Mouse (Mus musculus) cortical plate, adult 2 months (tissue): ENCODE data around the gene Homer3. TPM values are rescaled to one million over a fixed set of nuclear protein-coding genes. Genes with fewer than 3 reads are reported as not detected.
A peak's percentile ranks its signal among the peaks of the same experiment; 100 is the strongest.

Experiments
- H3K27ac ChIP-seq: fragments of 200-500 bp; 2 replicates; pipeline ENCODE4 v1.5.1; 2012; ENCODE audit warnings: low read length, control low read depth, inconsistent platforms; ENCODE audit not compliant: insufficient read depth
- H3K4me1 ChIP-seq: fragments of 200-500 bp; 2 replicates; pipeline ENCODE4 v1.6.1; 2011; ENCODE audit warnings: low read length; ENCODE audit not compliant: control insufficient read depth, insufficient read depth
- H3K4me3 ChIP-seq: fragments of 200-500 bp; 2 replicates; pipeline ENCODE4 v1.5.1; 2011; ENCODE audit warnings: mild to moderate bottlenecking, low read length, control low read depth; ENCODE audit not compliant: insufficient read depth
- CTCF ChIP-seq: fragments of 200-500 bp; IDR thresholded peaks from 2 replicates; pipeline ENCODE4 v1.5.1; 2011; ENCODE audit warnings: mild to moderate bottlenecking, control low read depth, low read length; ENCODE audit not compliant: insufficient read depth; ENCODE audit errors: extremely low read depth
- POLR2A ChIP-seq: fragments of 200-500 bp; IDR thresholded peaks from 2 replicates; pipeline ENCODE4 v1.6.1; 2011; ENCODE audit warnings: mild to moderate bottlenecking, low read length, control low read depth; ENCODE audit not compliant: insufficient read depth; ENCODE audit errors: extremely low read depth
- polyA plus RNA-seq: library from polyadenylated mRNA; depleted of rRNA; stranded (reverse); fragments of >200 nt; gene quantifications from 2 replicates; pipeline ENCODE4 v1.2.3, GENCODE M21; 2012; rRNA removed

Homer3 gene
- 11.6 and 22.6 TPM in 2 replicates for polyA plus RNA-seq

- peak; percentile 27; the same call in 1 of the 2 replicates for TF ChIP-seq CTCF
- TF ChIP-seq POLR2A, result no peak
- Histone ChIP-seq H3K27ac (peak within 1 kb of the TSS; percentile 79), H3K4me1 (0 out of 2 replicates have a peak, but pooled peaks cover 1% of the 10 kb centered on the region), H3K4me3 (peak within 1 kb of the TSS; percentile 60)
Measured at GRCm38 (mm10) chr8:70282603-70283135, at the start of gene Homer3. Homer3 (plus strand) TSS chr8:70282827.

- Histone ChIP-seq H3K4me1 (peaks cover 4% of the 10 kb centered on the region; the same call in 1 of the 2 replicates), H3K27ac (no peak overlapping the region), H3K4me3 (peak overlapping the region; percentile 56)
- no peak for TF ChIP-seq POLR2A
Measured at GRCm38 (mm10) chr8:70233606-70234005, 49.0 kb upstream of the Homer3 start.

- Histone ChIP-seq H3K27ac (peak within 1 kb of the TSS; percentile 97), H3K4me3 (peak within 1 kb of the TSS; percentile 56), H3K4me1 (peaks cover 4% of the 10 kb centered on the region; the same call in 1 of the 2 replicates)
- TF ChIP-seq CTCF, result no peak
- TF ChIP-seq POLR2A, result peak; percentile 68; the same call in 1 of the 2 replicates
Measured at GRCm38 (mm10) chr8:70234080-70234780, 48.4 kb upstream of the Homer3 start, which contains the start of the genes Sugp2 and Armc6. Sugp2 (plus strand) TSS chr8:70234226. Armc6 (minus strand) TSS chr8:70234466.

- H3K4me1 ChIP-seq, result peaks cover 4% of the 10 kb centered on the region; the same call in 1 of the 2 replicates
- H3K27ac ChIP-seq, result no peak overlapping the region
- no peak for TF ChIP-seq POLR2A
- TF ChIP-seq CTCF, result no peak
- H3K4me3 ChIP-seq, result peak overlapping the region; percentile 56
Measured at GRCm38 (mm10) chr8:70234781-70235128, 47.9 kb upstream of the Homer3 start.

- no peak for TF ChIP-seq CTCF
- TF ChIP-seq POLR2A, result no peak
- Histone ChIP-seq H3K4me3 (no peak overlapping the region), H3K27ac (no peak overlapping the region), H3K4me1 (peaks cover 4% of the 10 kb centered on the region; the same call in 1 of the 2 replicates)
Measured at GRCm38 (mm10) chr8:70237842-70238241, 44.8 kb upstream of the Homer3 start.

- no peak overlapping the region for H3K27ac ChIP-seq
- TF ChIP-seq POLR2A, result no peak
- no peak for TF ChIP-seq CTCF
Measured at GRCm38 (mm10) chr8:70240642-70241041, 42.0 kb upstream of the Homer3 start.

GRCm38 (mm10) chr8:70246622-70247021 is 36.0 kb upstream of the Homer3 start:
- Histone ChIP-seq H3K27ac (no peak overlapping the region), H3K4me3 (no peak overlapping the region), H3K4me1 (peaks cover 6% of the 10 kb centered on the region; the same call in 1 of the 2 replicates)
- TF ChIP-seq POLR2A (no peak), CTCF (no peak)

More at GRCm38 (mm10) chr8:70240642-70241041, 42.0 kb upstream of the Homer3 start:
- H3K4me3 ChIP-seq, result no peak overlapping the region
- H3K4me1 ChIP-seq, result peaks cover 6% of the 10 kb centered on the region; the same call in 1 of the 2 replicates

GRCm38 (mm10) chr8:70247841-70248240 is 34.8 kb upstream of the Homer3 start:
- peaks cover 6% of the 10 kb centered on the region; the same call in 1 of the 2 replicates for H3K4me1 ChIP-seq
- TF ChIP-seq CTCF, result no peak
- no peak for TF ChIP-seq POLR2A
- no peak overlapping the region for H3K27ac ChIP-seq
- no peak overlapping the region for H3K4me3 ChIP-seq

GRCm38 (mm10) chr8:70254628-70255027 is 28.0 kb upstream of the Homer3 start:
- TF ChIP-seq POLR2A (no peak), CTCF (peak; percentile 34; the same call in 1 of the 2 replicates)
- Histone ChIP-seq H3K4me1 (no peaks in the 10 kb centered on the region), H3K27ac (no peak overlapping the region), H3K4me3 (no peak overlapping the region)
